Mouse (Mus musculus) fibroblast of lung, adult 2 months (primary cell): ENCODE results near the gene Cabp4.

Experiments used
- DNase-seq: peaks from one replicate; pipeline ENCODE4 v3.0.0-alpha.2; 2011; ENCODE audit warnings: low read depth

Gene Cabp4

GRCm38 (mm10) chr19:4101466-4101865 lies 42.4 kb downstream of the Cabp4 start:
- no peak for DNase-seq

- no peak for DNase-seq
These were observed 43.0 kb downstream of the Cabp4 start for GRCm38 (mm10) chr19:4100718-4101261.

- no peak for DNase-seq
These were observed 43.8 kb downstream of the Cabp4 start, which contains the start of gene Pitpnm1 for GRCm38 (mm10) chr19:4099837-4100717. Gene Pitpnm1 (plus strand): TSS chr19:4099998.

GRCm38 (mm10) chr19:4099056-4099455 lies 44.8 kb downstream of the Cabp4 start:
- peak; percentile 78 for DNase-seq

GRCm38 (mm10) chr19:4098426-4098825 lies 45.4 kb downstream of the Cabp4 start:
- DNase-seq: no peak

GRCm38 (mm10) chr19:4097441-4097825 lies 46.4 kb downstream of the Cabp4 start:
- no peak for DNase-seq

GRCm38 (mm10) chr19:4096642-4097440 lies 47.0 kb downstream of the Cabp4 start, which contains the start of gene Cdk2ap2:
Gene Cdk2ap2 (plus strand): TSS chr19:4097182.
- peak; percentile 98 for DNase-seq

- no peak for DNase-seq
These were observed 48.0 kb downstream of the Cabp4 start for GRCm38 (mm10) chr19:4095802-4096201.

GRCm38 (mm10) chr19:4094774-4095303 lies 49.0 kb downstream of the Cabp4 start:
- no peak for DNase-seq

- DNase-seq: no peak
These were observed 49.5 kb downstream of the Cabp4 start for GRCm38 (mm10) chr19:4094348-4094747.

GRCm38 (mm10) chr19:4093772-4094171 lies 50.1 kb downstream of the Cabp4 start:
- DNase-seq: no peak

- DNase-seq: no peak
These were observed 51.1 kb downstream of the Cabp4 start for GRCm38 (mm10) chr19:4092750-4093149.

GRCm38 (mm10) chr19:4091383-4091782 lies 52.5 kb downstream of the Cabp4 start:
- DNase-seq: no peak

- no peak for DNase-seq
These were observed 53.4 kb downstream of the Cabp4 start for GRCm38 (mm10) chr19:4090446-4090845.

GRCm38 (mm10) chr19:4089128-4089527 lies 54.7 kb downstream of the Cabp4 start:
- DNase-seq: no peak

- no peak for DNase-seq
These were observed 55.7 kb downstream of the Cabp4 start for GRCm38 (mm10) chr19:4088146-4088545.

GRCm38 (mm10) chr19:4087090-4087489 lies 56.7 kb downstream of the Cabp4 start:
- DNase-seq: peak; percentile 36

- no peak for DNase-seq
These were observed 57.7 kb downstream of the Cabp4 start for GRCm38 (mm10) chr19:4086156-4086555.
